Mouse (Mus musculus) kidney, embryonic 14.5 days (tissue): ENCODE results near the gene Rtbdn. TPM values are rescaled to one million over a fixed set of nuclear protein-coding genes. Genes with fewer than 3 reads are reported as not detected.
A peak's percentile ranks its signal among the peaks of the same experiment; 100 is the strongest.

Source experiments
- ATAC-seq: fragments of 200-750 bp; cut with Nextera tagmentation; 2 replicates; pipeline ENCODE4 v1.8.0; 2017; ENCODE audit warnings: moderate number of reproducible peaks, mild to moderate bottlenecking, moderate TSS enrichment, moderate library complexity; ENCODE audit not compliant: low FRiP score, low TSS enrichment
- H3K27ac ChIP-seq: fragments of 300-500 bp; sonication (generic); 2 replicates; pipeline ENCODE4 v1.5.1; 2014; ENCODE audit warnings: low read depth, mild to moderate bottlenecking, low read length, moderate library complexity, mixed read lengths
- H3K27me3 ChIP-seq: fragments of 300-500 bp; sonication (generic); 2 replicates; pipeline ENCODE4 v1.6.1; 2014; ENCODE audit warnings: mild to moderate bottlenecking, low read length; ENCODE audit not compliant: control insufficient read depth, insufficient read depth
- H3K36me3 ChIP-seq: fragments of 300-500 bp; sonication (generic); 2 replicates; pipeline ENCODE4 v1.6.1; 2014; ENCODE audit warnings: low read length, mixed read lengths; ENCODE audit not compliant: control insufficient read depth, insufficient read depth
- H3K4me1 ChIP-seq: fragments of 300-500 bp; sonication (generic); 2 replicates; pipeline ENCODE4 v1.6.1; 2014; ENCODE audit warnings: low read length, mixed read lengths; ENCODE audit not compliant: control insufficient read depth, insufficient read depth
- H3K4me2 ChIP-seq: fragments of 300-500 bp; sonication (generic); replicated peaks from 2 replicates; pipeline ENCODE4 v1.6.1; 2014; ENCODE audit warnings: low read depth, mild to moderate bottlenecking, low read length
- H3K4me3 ChIP-seq: fragments of 300-500 bp; sonication (generic); 2 replicates; pipeline ENCODE4 v1.5.1; 2014; ENCODE audit warnings: mild to moderate bottlenecking, low read length
- H3K9ac ChIP-seq: fragments of 300-500 bp; sonication (generic); 2 replicates; pipeline ENCODE4 v1.6.1; 2014; ENCODE audit warnings: low read depth, mild to moderate bottlenecking, low read length, moderate library complexity
- H3K9me3 ChIP-seq: fragments of 300-500 bp; sonication (generic); 2 replicates; pipeline ENCODE4 v1.6.1; 2016; ENCODE audit warnings: low read length; ENCODE audit not compliant: control insufficient read depth
- WGBS: fragments of 180-500 bp; shearing (Covaris S2); extraction: QIAGEN DNeasy Blood & Tissue Kit; methylation state at CpG from one replicate; pipeline ENCODE4 v1.1.7; 2014; 5-methylcytosine and 5-hydroxymethylcytosine counted together
- polyA plus RNA-seq: library from polyadenylated mRNA; unstranded; fragments of >200 nt; fragmentation: Nextera tagmentation; extraction: Ambion mirVana; gene quantifications from 2 replicates; pipeline ENCODE4 v1.2.1, GENCODE M21; 2014

The Rtbdn gene
- polyA plus RNA-seq, result 0.16 TPM in 1 of 2 replicates, not detected in the other

DNA sequence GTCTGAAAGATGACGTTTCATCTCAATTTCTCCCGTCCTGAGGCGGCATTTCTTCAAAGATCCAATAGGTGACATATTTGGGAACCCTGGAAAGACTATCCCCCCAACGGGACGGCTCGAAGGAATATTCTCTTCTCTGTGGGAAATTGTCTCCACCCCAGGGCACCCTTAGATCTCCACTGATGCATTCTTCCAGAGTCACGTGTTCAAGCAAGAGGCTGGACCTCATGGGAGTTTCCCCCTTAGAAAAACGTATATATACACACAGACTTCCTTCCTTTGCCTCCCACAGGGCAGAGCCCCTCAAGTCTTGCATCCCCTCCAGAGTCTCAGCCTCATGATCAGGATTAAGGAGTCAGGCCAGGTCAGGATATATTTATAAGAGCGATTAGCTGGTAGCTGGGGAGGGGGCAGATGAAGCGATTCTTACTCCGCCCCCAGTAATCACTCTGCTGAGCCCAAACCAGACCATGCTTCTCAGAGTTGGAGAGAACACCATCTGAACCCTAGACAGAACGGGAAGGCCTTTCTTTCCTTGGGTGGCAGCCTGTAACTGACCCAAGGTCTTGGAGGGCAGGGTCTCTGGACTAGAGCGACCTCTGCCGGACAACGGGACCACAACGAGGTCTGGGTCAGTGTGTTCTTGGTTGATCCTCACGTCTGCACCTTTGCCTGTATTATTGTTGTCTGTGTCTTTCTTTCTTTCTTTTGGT, at the start of gene Rtbdn:
Gene Rtbdn (plus strand): TSS at position 464 of the 713 bp plus-strand sequence.
- 0 out of 2 replicates have a peak, but pooled peaks have one; percentile 38 for ATAC-seq
- Histone ChIP-seq H3K27me3 (peaks cover 74% of the 10 kb centered on the region), H3K9ac (0 out of 2 replicates have a peak within 1 kb of the TSS, but pooled peaks have one; percentile 34), H3K4me2 (peak within 1 kb of the TSS; percentile 67), H3K27ac (no peak within 1 kb of the TSS), H3K9me3 (no peaks in the 10 kb centered on the region), H3K4me1 (peaks cover 7% of the 10 kb centered on the region; the same call in 1 of the 2 replicates), H3K36me3 (no peaks in the 10 kb centered on the region), H3K4me3 (peak within 1 kb of the TSS; percentile 45)
- 9% methylated on average over 17 of the region's 17 CpGs for WGBS

- Histone ChIP-seq H3K9me3 (no peaks in the 10 kb centered on the region), H3K4me3 (no peak overlapping the region), H3K27me3 (peaks cover 4% of the 10 kb centered on the region; the same call in 1 of the 2 replicates), H3K4me1 (no peaks in the 10 kb centered on the region), H3K27ac (no peak overlapping the region), H3K9ac (no peak overlapping the region), H3K4me2 (no peak overlapping the region), H3K36me3 (no peaks in the 10 kb centered on the region)
- ATAC-seq, result no peak
- 74% methylated on average over 4 of the region's 4 CpGs for WGBS
Measured at GRCm38 (mm10) chr8:84901071-84901470, 45.7 kb upstream of the Rtbdn start.

GRCm38 (mm10) chr8:84901752-84902151, 45.0 kb upstream of the Rtbdn start, which contains the start of gene Klf1:
Gene Klf1 (plus strand): TSS chr8:84901928.
- no peak within 1 kb of the TSS for H3K27ac ChIP-seq
- WGBS, result 76% methylated on average over 3 of the region's 3 CpGs

DNA sequence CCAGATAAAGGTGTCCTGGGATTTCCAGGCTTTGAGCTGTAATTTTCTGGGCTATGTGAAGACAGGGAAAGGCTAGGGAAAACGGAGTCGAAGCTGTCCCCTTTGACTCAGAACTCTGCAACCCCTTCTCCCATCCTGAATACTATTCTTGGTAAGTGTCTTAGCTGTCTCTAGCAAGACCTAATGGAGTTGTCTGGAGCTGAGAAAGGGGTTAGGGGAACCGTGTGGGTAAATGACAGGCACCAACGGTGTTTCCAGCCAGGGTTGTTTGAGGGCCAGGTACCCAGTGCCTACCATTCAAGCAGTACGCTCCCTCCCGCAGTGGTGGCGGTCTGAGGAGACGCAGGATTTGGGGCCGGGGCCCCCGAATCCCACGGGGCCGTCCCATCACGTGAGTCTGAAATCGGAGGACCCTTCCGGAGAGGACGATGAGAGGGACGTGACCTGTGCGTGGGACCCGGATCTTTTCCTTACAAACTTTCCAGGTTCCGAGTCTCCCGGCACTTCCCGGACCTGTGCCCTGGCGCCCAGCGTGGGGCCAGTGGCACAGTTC, 44.3 kb upstream of the Rtbdn start:
- H3K4me1 ChIP-seq, result no peaks in the 10 kb centered on the region
- peak overlapping the region; percentile 73 for H3K9ac ChIP-seq
- peaks cover 4% of the 10 kb centered on the region; the same call in 1 of the 2 replicates for H3K27me3 ChIP-seq
- H3K36me3 ChIP-seq, result no peaks in the 10 kb centered on the region
- no peaks in the 10 kb centered on the region for H3K9me3 ChIP-seq
- peak overlapping the region; percentile 61 for H3K4me3 ChIP-seq
- 4% methylated on average over 24 of the region's 24 CpGs for WGBS
- peak overlapping the region; percentile 97 for H3K4me2 ChIP-seq
- peak; percentile 18; the same call in 1 of the 2 replicates for ATAC-seq
- H3K27ac ChIP-seq, result no peak overlapping the region

More at GRCm38 (mm10) chr8:84901752-84902151, 45.0 kb upstream of the Rtbdn start, which contains the start of gene Klf1:
- ATAC-seq, result no peak
- Histone ChIP-seq H3K4me2 (peak within 1 kb of the TSS; percentile 97), H3K27me3 (peaks cover 4% of the 10 kb centered on the region; the same call in 1 of the 2 replicates), H3K9me3 (no peaks in the 10 kb centered on the region), H3K4me3 (peak within 1 kb of the TSS; percentile 61), H3K4me1 (no peaks in the 10 kb centered on the region), H3K9ac (peak within 1 kb of the TSS; percentile 73), H3K36me3 (no peaks in the 10 kb centered on the region)

GRCm38 (mm10) chr8:84902920-84903661, 43.7 kb upstream of the Rtbdn start:
- Histone ChIP-seq H3K9me3 (no peaks in the 10 kb centered on the region), H3K4me3 (peak overlapping the region; percentile 61), H3K9ac (peak overlapping the region; percentile 73), H3K27ac (no peak overlapping the region), H3K4me2 (peak overlapping the region; percentile 97), H3K4me1 (no peaks in the 10 kb centered on the region), H3K36me3 (no peaks in the 10 kb centered on the region), H3K27me3 (peaks cover 4% of the 10 kb centered on the region; the same call in 1 of the 2 replicates)
- WGBS, result under 1% methylated on average over 68 of the region's 68 CpGs
- ATAC-seq, result peak; percentile 86

DNA sequence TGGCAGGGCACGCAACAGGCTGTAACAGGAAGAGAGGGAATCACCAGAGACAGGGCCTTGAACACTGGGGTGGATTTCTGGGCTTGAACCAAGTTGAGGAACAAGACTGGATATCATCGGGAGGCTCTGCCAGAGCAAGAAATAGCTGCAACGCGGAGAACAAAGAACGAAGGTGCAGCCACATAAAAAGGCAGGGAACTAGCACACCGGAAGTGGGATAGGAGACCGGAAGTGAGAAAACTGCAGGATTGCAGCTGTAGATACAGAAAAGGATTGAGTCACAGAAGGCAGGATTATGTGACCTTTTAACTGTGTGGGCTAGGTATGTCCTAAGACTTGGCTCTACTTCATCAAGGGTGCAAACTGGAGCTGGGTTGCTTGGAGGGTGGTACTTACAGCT, 42.4 kb upstream of the Rtbdn start:
- 88% methylated on average over 7 of the region's 7 CpGs for WGBS
- peaks cover 5% of the 10 kb centered on the region; the same call in 1 of the 2 replicates for H3K4me1 ChIP-seq
- H3K27ac ChIP-seq, result no peak overlapping the region
- peaks cover 6% of the 10 kb centered on the region for H3K27me3 ChIP-seq
- no peaks in the 10 kb centered on the region for H3K9me3 ChIP-seq
- no peaks in the 10 kb centered on the region for H3K36me3 ChIP-seq
- H3K9ac ChIP-seq, result no peak overlapping the region
- H3K4me3 ChIP-seq, result no peak overlapping the region
- ATAC-seq, result no peak
- no peak overlapping the region for H3K4me2 ChIP-seq

DNA sequence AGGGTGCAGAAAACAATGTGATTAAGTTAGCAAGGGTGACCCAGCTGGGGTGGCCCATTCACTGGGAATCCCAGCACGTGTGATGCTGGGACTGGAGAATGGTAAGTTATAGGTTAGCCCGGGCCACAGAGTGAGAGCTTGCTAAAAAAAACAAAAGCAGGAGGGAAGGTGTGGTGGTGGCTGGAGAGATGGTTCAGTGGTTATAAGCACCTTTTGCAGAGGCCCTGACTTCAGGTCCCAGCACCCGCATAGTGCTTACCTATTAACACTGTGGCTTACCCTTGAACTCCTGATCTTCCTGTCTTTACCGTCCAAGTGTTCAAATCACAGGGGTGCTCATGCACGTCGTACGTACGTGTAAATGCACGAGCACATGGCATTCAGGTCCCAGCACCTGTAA, 39.8 kb upstream of the Rtbdn start:
- peaks cover 19% of the 10 kb centered on the region for H3K27me3 ChIP-seq

DNA sequence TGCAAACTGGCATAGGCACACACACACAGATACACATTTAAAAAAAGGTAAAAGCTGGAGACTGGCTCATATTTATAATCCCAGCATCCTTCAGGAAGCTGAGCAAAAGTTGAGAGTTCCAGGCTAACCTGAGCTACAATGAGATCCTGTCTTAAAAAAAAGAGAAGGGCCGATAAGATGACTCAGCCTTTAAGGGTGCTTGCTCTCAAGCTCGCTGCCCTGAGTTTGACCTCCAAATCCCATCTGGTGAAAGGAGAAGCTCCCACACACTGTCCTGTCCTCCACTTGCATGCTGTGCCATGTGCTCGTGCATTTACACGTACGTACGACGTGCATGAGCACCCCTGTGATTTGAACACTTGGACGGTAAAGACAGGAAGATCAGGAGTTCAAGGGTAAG, 39.3 kb upstream of the Rtbdn start:
- Histone ChIP-seq H3K9me3 (no peaks in the 10 kb centered on the region), H3K4me1 (peaks cover 7% of the 10 kb centered on the region; the same call in 1 of the 2 replicates), H3K4me3 (no peak overlapping the region), H3K4me2 (no peak overlapping the region), H3K9ac (no peak overlapping the region), H3K36me3 (no peaks in the 10 kb centered on the region), H3K27me3 (peaks cover 24% of the 10 kb centered on the region), H3K27ac (no peak overlapping the region)
- no peak for ATAC-seq
- WGBS, result 61% methylated on average over 8 of the region's 8 CpGs

More for the DNA sequence above, 39.8 kb upstream of the Rtbdn start:
- Histone ChIP-seq H3K4me3 (no peak overlapping the region), H3K36me3 (no peaks in the 10 kb centered on the region), H3K4me2 (no peak overlapping the region), H3K9me3 (no peaks in the 10 kb centered on the region), H3K9ac (no peak overlapping the region), H3K4me1 (peaks cover 7% of the 10 kb centered on the region; the same call in 1 of the 2 replicates), H3K27ac (no peak overlapping the region)
- no peak for ATAC-seq
- 86% methylated on average over 9 of the region's 9 CpGs for WGBS
